Mouse (Mus musculus): Measurements from ENCODE around the gene Maml3. TPM values are rescaled to one million over a fixed set of nuclear protein-coding genes. Genes with fewer than 3 reads are reported as not detected.

The Maml3 gene
- polyA plus RNA-seq, 1 experiment from 2014 or later, result 5.7 TPM

GRCm38 (mm10) chr3:51701950-51702349, 402.9 kb downstream of the Maml3 start:
- H3K9ac ChIP-seq (ENCODE audit: low read depth, low read length), result peak overlapping the region; percentile 62
- 1% methylated on average over 13 of the region's 13 CpGs for WGBS
- no peaks in the 10 kb centered on the region for H3K27me3 ChIP-seq (ENCODE audit: control insufficient read depth, insufficient read depth, low read depth, low read length)
- peak overlapping the region; percentile 68 for H3K4me2 ChIP-seq (ENCODE audit: low read length)
- no peaks in the 10 kb centered on the region for H3K9me3 ChIP-seq (replicated peaks; ENCODE audit: control insufficient read depth, low read length, poor library complexity, severe bottlenecking)
- peaks cover 29% of the 10 kb centered on the region for H3K4me1 ChIP-seq (ENCODE audit: control insufficient read depth, insufficient read depth, low read length)
- H3K4me3 ChIP-seq (ENCODE audit: low read depth, low read length), result peak overlapping the region; percentile 35
- ATAC-seq, result peak; percentile 86
- H3K27ac ChIP-seq (ENCODE audit: low read length), result peak overlapping the region; percentile 93
- no peaks in the 10 kb centered on the region for H3K36me3 ChIP-seq (ENCODE audit: control insufficient read depth, insufficient read depth, low read length)

- H3K9ac ChIP-seq (ENCODE audit: low read depth, low read length), result peak overlapping the region; percentile 62
- H3K27ac ChIP-seq (ENCODE audit: low read length), result peak overlapping the region; percentile 93
- H3K27me3 ChIP-seq (ENCODE audit: control insufficient read depth, insufficient read depth, low read depth, low read length), result no peaks in the 10 kb centered on the region
- peak overlapping the region; percentile 68 for H3K4me2 ChIP-seq (ENCODE audit: low read length)
- ATAC-seq, result peak; percentile 96
- H3K36me3 ChIP-seq (ENCODE audit: control insufficient read depth, insufficient read depth, low read length), result no peaks in the 10 kb centered on the region
- H3K4me1 ChIP-seq (ENCODE audit: control insufficient read depth, insufficient read depth, low read length), result peaks cover 29% of the 10 kb centered on the region
- WGBS, result 0% methylated on average over 27 of the region's 27 CpGs
- H3K4me3 ChIP-seq (ENCODE audit: low read depth, low read length), result peak overlapping the region; percentile 35
- no peaks in the 10 kb centered on the region for H3K9me3 ChIP-seq (replicated peaks; ENCODE audit: control insufficient read depth, low read length, poor library complexity, severe bottlenecking)
Observed at GRCm38 (mm10) chr3:51701281-51701751, 403.6 kb downstream of the Maml3 start.

DNA sequence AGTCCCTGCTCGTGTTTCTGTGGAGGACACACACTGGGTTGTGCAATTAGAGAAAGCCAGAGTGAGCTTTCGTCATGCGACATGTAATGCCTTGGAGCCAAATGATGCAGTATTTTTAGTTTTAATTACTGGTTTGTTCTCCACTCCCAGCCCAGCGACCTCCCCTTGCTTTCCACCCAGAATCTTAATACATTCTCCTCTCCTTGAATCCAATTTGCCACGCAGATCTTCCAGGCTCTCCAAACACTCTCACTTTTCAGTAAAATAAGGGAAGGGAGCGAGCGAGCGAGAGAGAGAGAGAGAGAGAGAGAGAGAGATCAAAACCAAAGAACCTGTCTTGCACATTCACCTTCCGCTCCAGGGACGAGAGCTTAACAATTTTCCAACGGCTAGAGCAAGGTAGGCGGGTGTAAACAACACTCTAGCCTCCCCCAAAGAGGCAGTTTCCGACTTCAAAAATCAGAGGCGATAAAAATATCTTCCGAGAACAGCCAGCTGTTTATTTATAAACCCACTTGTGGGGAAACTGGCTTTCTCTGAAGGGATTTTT, 404.1 kb downstream of the Maml3 start:
- 16% methylated on average over 15 of the region's 15 CpGs for WGBS
- peak overlapping the region; percentile 62 for H3K9ac ChIP-seq (ENCODE audit: low read depth, low read length)

GRCm38 (mm10) chr3:51700123-51700522, 404.8 kb downstream of the Maml3 start:
- peaks cover 29% of the 10 kb centered on the region for H3K4me1 ChIP-seq (ENCODE audit: control insufficient read depth, insufficient read depth, low read length)
- H3K9me3 ChIP-seq (replicated peaks; ENCODE audit: control insufficient read depth, low read length, poor library complexity, severe bottlenecking), result no peaks in the 10 kb centered on the region
- H3K4me3 ChIP-seq (ENCODE audit: low read depth, low read length), result no peak overlapping the region
- no peak overlapping the region; the same call in 1 of the 2 replicates for H3K9ac ChIP-seq (ENCODE audit: low read depth, low read length)
- peak overlapping the region; percentile 68 for H3K4me2 ChIP-seq (ENCODE audit: low read length)
- H3K27me3 ChIP-seq (ENCODE audit: control insufficient read depth, insufficient read depth, low read depth, low read length), result no peaks in the 10 kb centered on the region
- H3K27ac ChIP-seq (ENCODE audit: low read length), result peak overlapping the region; percentile 93
- ATAC-seq, result no peak
- no peaks in the 10 kb centered on the region for H3K36me3 ChIP-seq (ENCODE audit: control insufficient read depth, insufficient read depth, low read length)
- 67% methylated on average over 4 of the region's 4 CpGs for WGBS

More for the DNA sequence above, 404.1 kb downstream of the Maml3 start:
- peak overlapping the region; percentile 35 for H3K4me3 ChIP-seq (ENCODE audit: low read depth, low read length)
- peak overlapping the region; percentile 68 for H3K4me2 ChIP-seq (ENCODE audit: low read length)
- peak overlapping the region; percentile 93 for H3K27ac ChIP-seq (ENCODE audit: low read length)
- ATAC-seq, result 0 out of 2 replicates have a peak, but pooled peaks have one; percentile 6
- H3K4me1 ChIP-seq (ENCODE audit: control insufficient read depth, insufficient read depth, low read length), result peaks cover 29% of the 10 kb centered on the region
- no peaks in the 10 kb centered on the region for H3K27me3 ChIP-seq (ENCODE audit: control insufficient read depth, insufficient read depth, low read depth, low read length)
- no peaks in the 10 kb centered on the region for H3K36me3 ChIP-seq (ENCODE audit: control insufficient read depth, insufficient read depth, low read length)
- no peaks in the 10 kb centered on the region for H3K9me3 ChIP-seq (replicated peaks; ENCODE audit: control insufficient read depth, low read length, poor library complexity, severe bottlenecking)

- ATAC-seq, result no peak
- 96% methylated on average over 3 of the region's 3 CpGs for WGBS
- H3K4me3 ChIP-seq (ENCODE audit: low read depth, low read length), result no peak overlapping the region
Observed at GRCm38 (mm10) chr3:51697931-51698330, 406.9 kb downstream of the Maml3 start.

GRCm38 (mm10) chr3:51695713-51696112, 409.2 kb downstream of the Maml3 start:
- Histone ChIP-seq H3K4me2 (ENCODE audit: low read length) (no peak overlapping the region), H3K9me3 (replicated peaks; ENCODE audit: control insufficient read depth, low read length, poor library complexity, severe bottlenecking) (no peaks in the 10 kb centered on the region; the same call in 1 of the 2 replicates), H3K4me1 (ENCODE audit: control insufficient read depth, insufficient read depth, low read length) (peaks cover 13% of the 10 kb centered on the region), H3K27me3 (ENCODE audit: control insufficient read depth, insufficient read depth, low read depth, low read length) (no peaks in the 10 kb centered on the region), H3K9ac (ENCODE audit: low read depth, low read length) (no peak overlapping the region), H3K4me3 (ENCODE audit: low read depth, low read length) (no peak overlapping the region), H3K27ac (ENCODE audit: low read length) (no peak overlapping the region), H3K36me3 (ENCODE audit: control insufficient read depth, insufficient read depth, low read length) (no peaks in the 10 kb centered on the region)
- WGBS, result 85% methylated on average over 3 of the region's 3 CpGs
- ATAC-seq, result no peak

More at GRCm38 (mm10) chr3:51697931-51698330, 406.9 kb downstream of the Maml3 start:
- Histone ChIP-seq H3K4me1 (ENCODE audit: control insufficient read depth, insufficient read depth, low read length) (peaks cover 27% of the 10 kb centered on the region), H3K27ac (ENCODE audit: low read length) (no peak overlapping the region), H3K36me3 (ENCODE audit: control insufficient read depth, insufficient read depth, low read length) (no peaks in the 10 kb centered on the region), H3K27me3 (ENCODE audit: control insufficient read depth, insufficient read depth, low read depth, low read length) (no peaks in the 10 kb centered on the region), H3K9ac (ENCODE audit: low read depth, low read length) (no peak overlapping the region), H3K9me3 (replicated peaks; ENCODE audit: control insufficient read depth, low read length, poor library complexity, severe bottlenecking) (no peaks in the 10 kb centered on the region), H3K4me2 (ENCODE audit: low read length) (no peak overlapping the region)

GRCm38 (mm10) chr3:51694576-51694975, 410.3 kb downstream of the Maml3 start:
- no peak overlapping the region for H3K9ac ChIP-seq (ENCODE audit: low read depth, low read length)
- WGBS, result 94% methylated on average over 14 of the region's 14 CpGs
- peaks cover 9% of the 10 kb centered on the region for H3K36me3 ChIP-seq (ENCODE audit: control insufficient read depth, insufficient read depth, low read length)

DNA sequence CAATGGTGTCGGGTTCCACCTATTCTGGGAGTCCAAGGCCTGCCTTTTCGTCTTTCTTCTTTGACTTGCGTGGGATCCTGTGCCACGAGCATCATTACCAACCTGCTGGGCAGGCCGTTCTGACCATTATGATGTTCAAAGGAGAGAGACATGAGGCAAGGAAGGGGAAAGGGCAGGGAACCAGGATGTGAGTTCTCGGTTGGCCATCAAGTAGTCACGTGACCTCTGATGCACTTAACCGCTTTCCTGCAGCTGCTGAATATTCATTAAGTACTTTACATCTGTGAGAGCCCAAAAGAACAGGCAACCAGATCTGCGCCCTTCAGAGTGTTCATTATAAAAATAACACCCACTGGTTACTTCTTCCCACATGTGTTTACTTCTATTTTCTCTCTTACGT, 411.7 kb downstream of the Maml3 start:
- no peak for ATAC-seq
- no peak overlapping the region for H3K4me2 ChIP-seq (ENCODE audit: low read length)
- H3K27me3 ChIP-seq (ENCODE audit: control insufficient read depth, insufficient read depth, low read depth, low read length), result no peaks in the 10 kb centered on the region
- no peaks in the 10 kb centered on the region for H3K4me1 ChIP-seq (ENCODE audit: control insufficient read depth, insufficient read depth, low read length)
- no peak overlapping the region for H3K9ac ChIP-seq (ENCODE audit: low read depth, low read length)
- no peak overlapping the region for H3K27ac ChIP-seq (ENCODE audit: low read length)
- no peaks in the 10 kb centered on the region; the same call in 1 of the 2 replicates for H3K9me3 ChIP-seq (replicated peaks; ENCODE audit: control insufficient read depth, low read length, poor library complexity, severe bottlenecking)
- H3K4me3 ChIP-seq (ENCODE audit: low read depth, low read length), result no peak overlapping the region
- 75% methylated on average over 10 of the region's 10 CpGs for WGBS
- peaks cover 16% of the 10 kb centered on the region for H3K36me3 ChIP-seq (ENCODE audit: control insufficient read depth, insufficient read depth, low read length)

More at GRCm38 (mm10) chr3:51694576-51694975, 410.3 kb downstream of the Maml3 start:
- Histone ChIP-seq H3K9me3 (replicated peaks; ENCODE audit: control insufficient read depth, low read length, poor library complexity, severe bottlenecking) (no peaks in the 10 kb centered on the region; the same call in 1 of the 2 replicates), H3K27ac (ENCODE audit: low read length) (no peak overlapping the region), H3K4me3 (ENCODE audit: low read depth, low read length) (no peak overlapping the region), H3K4me1 (ENCODE audit: control insufficient read depth, insufficient read depth, low read length) (peaks cover 3% of the 10 kb centered on the region; the same call in 1 of the 2 replicates), H3K27me3 (ENCODE audit: control insufficient read depth, insufficient read depth, low read depth, low read length) (no peaks in the 10 kb centered on the region), H3K4me2 (ENCODE audit: low read length) (no peak overlapping the region)
- ATAC-seq, result no peak

- ATAC-seq, result no peak
- H3K27ac ChIP-seq (ENCODE audit: low read length), result no peak overlapping the region
- no peak overlapping the region for H3K4me3 ChIP-seq (ENCODE audit: low read depth, low read length)
- WGBS, result 91% methylated on average over 8 of the region's 8 CpGs
- H3K9ac ChIP-seq (ENCODE audit: low read depth, low read length), result no peak overlapping the region
- H3K4me2 ChIP-seq (ENCODE audit: low read length), result no peak overlapping the region
- H3K27me3 ChIP-seq (ENCODE audit: control insufficient read depth, insufficient read depth, low read depth, low read length), result no peaks in the 10 kb centered on the region
- peaks cover 16% of the 10 kb centered on the region for H3K36me3 ChIP-seq (ENCODE audit: control insufficient read depth, insufficient read depth, low read length)
- H3K9me3 ChIP-seq (replicated peaks; ENCODE audit: control insufficient read depth, low read length, poor library complexity, severe bottlenecking), result no peaks in the 10 kb centered on the region; the same call in 1 of the 2 replicates
- no peaks in the 10 kb centered on the region for H3K4me1 ChIP-seq (ENCODE audit: control insufficient read depth, insufficient read depth, low read length)
Observed at GRCm38 (mm10) chr3:51688725-51689124, 416.2 kb downstream of the Maml3 start.
